Mouse (Mus musculus) right cerebral cortex, postnatal 4 days (tissue): ENCODE data around the gene Dnah7c.

Source experiments
- DNase-seq: peaks from one replicate; pipeline ENCODE4 v3.0.0-alpha.2; 2022

The Dnah7c gene

DNA sequence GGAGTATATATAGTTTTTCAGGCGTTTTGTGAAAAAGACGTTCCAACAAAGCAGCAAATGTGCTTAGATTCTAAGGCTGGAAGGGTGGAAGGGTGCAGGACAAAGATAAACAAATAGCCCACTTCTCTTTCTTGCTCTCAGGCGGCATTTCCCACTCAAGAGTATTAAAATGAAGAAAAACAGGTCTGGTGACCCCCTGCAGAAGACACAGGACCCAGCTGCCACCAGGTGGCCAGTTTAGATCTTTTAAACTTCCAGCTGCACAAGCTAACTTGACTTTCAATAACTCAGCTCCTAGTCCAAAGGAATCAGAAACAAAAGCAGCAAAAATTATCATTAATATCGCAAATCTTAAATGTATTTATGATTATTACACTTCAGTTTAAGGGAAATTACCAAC lies 431.1 kb downstream of the Dnah7c start:
- DNase-seq: no peak
